Mouse (Mus musculus): ENCODE results near the gene Hoxc5. TPM values are rescaled to one million over a fixed set of nuclear protein-coding genes. Genes with fewer than 3 reads are reported as not detected.
A peak's percentile ranks its signal among the peaks of the same experiment; 100 is the strongest.

The Hoxc5 gene
- polyA plus RNA-seq (2015; fragmentation: Nextera tagmentation; extraction: Ambion mirVana), result 0.57 and 0.72 TPM in 2 replicates

DNA sequence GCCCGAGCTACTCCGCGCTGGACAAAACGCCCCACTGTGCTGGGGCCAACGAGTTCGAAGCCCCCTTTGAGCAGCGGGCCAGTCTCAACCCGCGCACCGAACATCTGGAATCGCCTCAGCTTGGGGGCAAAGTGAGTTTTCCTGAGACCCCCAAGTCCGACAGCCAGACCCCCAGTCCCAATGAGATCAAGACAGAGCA, at the start of gene Hoxc5:
Gene Hoxc5 (plus strand): TSS at position 132 of the 199 bp plus-strand sequence.
- Histone ChIP-seq H3K36me3 (no peaks in the 10 kb centered on the region), H3K9me3 (no peaks in the 10 kb centered on the region), H3K4me1 (0 out of 2 replicates have a peak, but pooled peaks cover 5% of the 10 kb centered on the region), H3K4me2 (peak within 1 kb of the TSS; percentile 12; the same call in 1 of the 2 replicates), H3K27me3 (peaks cover 99% of the 10 kb centered on the region), H3K4me3 (0 out of 2 replicates have a peak within 1 kb of the TSS, but pooled peaks have one; percentile 9), H3K9ac (no peak within 1 kb of the TSS), H3K27ac (no peak within 1 kb of the TSS)
- 5% methylated on average over 12 of the region's 12 CpGs for WGBS
- ATAC-seq (ENCODE audit: borderline replicate concordance, extremely low read depth, low FRiP score, low TSS enrichment), result no peak

DNA sequence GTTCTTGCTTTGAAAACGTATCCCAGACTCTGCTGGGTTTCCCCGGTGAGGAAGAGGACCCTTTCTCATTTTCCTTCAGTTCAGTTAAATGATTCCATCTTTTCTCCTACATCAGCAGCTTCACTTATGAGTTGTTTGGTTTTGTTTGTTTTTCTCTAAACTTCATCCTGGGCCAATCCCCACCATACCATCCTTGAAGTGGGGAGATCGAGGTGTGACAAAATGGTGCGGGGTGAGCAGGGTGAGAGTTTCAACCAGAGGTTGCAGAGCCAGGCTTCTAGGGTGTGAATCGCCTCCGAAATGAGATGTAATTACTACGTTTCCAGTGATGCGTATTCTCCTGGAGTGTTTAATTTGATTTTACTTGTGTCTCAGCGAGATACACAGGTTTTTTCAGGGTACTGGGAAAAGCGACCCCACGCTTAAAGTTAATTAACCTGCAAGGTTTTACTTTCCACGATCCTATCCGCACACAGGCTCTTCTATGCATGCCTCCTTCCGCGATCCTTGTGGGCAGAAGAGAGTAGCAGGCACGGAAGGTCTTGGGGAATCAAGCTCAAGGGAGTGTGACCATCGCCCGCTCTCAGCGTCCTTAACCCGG, 49.2 kb upstream of the Hoxc5 start:
- no peaks in the 10 kb centered on the region for H3K9me3 ChIP-seq
- H3K36me3 ChIP-seq, result no peaks in the 10 kb centered on the region
- WGBS, result under 1% methylated on average over 20 of the region's 20 CpGs
- no peak overlapping the region for H3K4me3 ChIP-seq
- ATAC-seq (ENCODE audit: borderline replicate concordance, extremely low read depth, low FRiP score, low TSS enrichment), result no peak
- no peak overlapping the region for H3K9ac ChIP-seq
- H3K27me3 ChIP-seq, result peaks cover 97% of the 10 kb centered on the region
- H3K4me2 ChIP-seq, result no peak overlapping the region
- H3K4me1 ChIP-seq, result peaks cover 4% of the 10 kb centered on the region; the same call in 1 of the 2 replicates
- no peak overlapping the region for H3K27ac ChIP-seq

GRCm38 (mm10) chr15:102918611-102919265, 48.5 kb upstream of the Hoxc5 start:
- no peaks in the 10 kb centered on the region for H3K9me3 ChIP-seq
- H3K27me3 ChIP-seq, result peaks cover 97% of the 10 kb centered on the region
- H3K9ac ChIP-seq, result no peak overlapping the region
- H3K27ac ChIP-seq, result no peak overlapping the region
- no peaks in the 10 kb centered on the region for H3K36me3 ChIP-seq
- H3K4me3 ChIP-seq, result no peak overlapping the region
- WGBS, result 3% methylated on average over 7 of the region's 7 CpGs
- no peak overlapping the region for H3K4me2 ChIP-seq
- H3K4me1 ChIP-seq, result peaks cover 4% of the 10 kb centered on the region; the same call in 1 of the 2 replicates
- ATAC-seq (ENCODE audit: borderline replicate concordance, extremely low read depth, low FRiP score, low TSS enrichment), result no peak

DNA sequence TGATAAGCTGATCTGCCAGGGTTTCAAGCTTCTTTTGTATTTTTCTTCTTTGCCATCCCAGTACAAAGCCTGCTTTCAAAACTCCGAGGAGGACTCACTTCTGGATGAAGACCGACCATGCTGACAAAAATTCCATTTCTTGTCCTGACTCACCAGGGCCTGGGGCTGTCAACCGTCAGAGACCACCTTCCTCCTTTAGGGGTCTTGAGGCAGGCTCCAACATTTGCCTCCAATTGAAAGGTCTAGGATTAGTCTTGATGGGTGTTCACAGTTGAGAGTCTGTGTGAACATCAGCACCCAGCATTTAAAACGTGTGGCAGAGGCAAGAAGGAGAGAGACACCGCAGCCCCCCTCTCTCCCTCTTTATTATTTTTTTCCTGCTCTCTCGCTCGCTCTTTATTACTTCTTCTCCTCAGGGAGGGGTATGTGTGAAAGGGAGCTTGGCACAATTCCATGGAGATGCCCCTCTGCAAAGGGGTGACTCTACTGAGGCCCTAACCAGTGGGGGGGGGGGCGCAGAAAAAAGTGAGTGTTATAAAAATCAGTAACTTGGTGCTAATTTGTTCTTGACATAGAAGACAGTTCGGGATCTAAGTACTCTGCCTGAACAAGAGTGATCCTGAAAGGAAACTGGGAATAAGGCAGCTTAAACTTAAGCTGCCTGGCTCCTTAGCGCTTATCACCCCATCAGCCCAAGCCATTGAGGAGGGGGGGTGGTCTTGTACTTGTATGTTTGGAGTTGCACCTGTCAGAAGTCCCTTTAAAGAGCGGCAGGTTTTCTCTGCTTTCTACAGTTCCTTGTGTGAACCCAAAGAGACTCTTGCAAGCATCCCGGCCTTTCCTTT, 47.7 kb upstream of the Hoxc5 start:
- H3K4me1 ChIP-seq, result peaks cover 4% of the 10 kb centered on the region; the same call in 1 of the 2 replicates
- no peaks in the 10 kb centered on the region for H3K36me3 ChIP-seq
- no peaks in the 10 kb centered on the region for H3K9me3 ChIP-seq
- peaks cover 99% of the 10 kb centered on the region for H3K27me3 ChIP-seq
- ATAC-seq (ENCODE audit: borderline replicate concordance, extremely low read depth, low FRiP score, low TSS enrichment), result no peak
- no peak overlapping the region for H3K27ac ChIP-seq
- no peak overlapping the region for H3K9ac ChIP-seq
- no peak overlapping the region for H3K4me3 ChIP-seq
- WGBS, result 6% methylated on average over 12 of the region's 12 CpGs
- no peak overlapping the region for H3K4me2 ChIP-seq

- 1% methylated on average over 20 of the region's 20 CpGs for WGBS
- peaks cover 99% of the 10 kb centered on the region for H3K27me3 ChIP-seq
- peaks cover 4% of the 10 kb centered on the region; the same call in 1 of the 2 replicates for H3K4me1 ChIP-seq
- no peak overlapping the region for H3K27ac ChIP-seq
- no peaks in the 10 kb centered on the region for H3K9me3 ChIP-seq
- H3K36me3 ChIP-seq, result no peaks in the 10 kb centered on the region
- H3K4me3 ChIP-seq, result peak overlapping the region; percentile 20
- H3K4me2 ChIP-seq, result peak overlapping the region; percentile 34
- H3K9ac ChIP-seq, result no peak overlapping the region
- ATAC-seq (ENCODE audit: borderline replicate concordance, extremely low read depth, low FRiP score, low TSS enrichment), result peak; percentile 82; the same call in 1 of the 2 replicates
These were observed 46.6 kb upstream of the Hoxc5 start for GRCm38 (mm10) chr15:102920619-102921018.

DNA sequence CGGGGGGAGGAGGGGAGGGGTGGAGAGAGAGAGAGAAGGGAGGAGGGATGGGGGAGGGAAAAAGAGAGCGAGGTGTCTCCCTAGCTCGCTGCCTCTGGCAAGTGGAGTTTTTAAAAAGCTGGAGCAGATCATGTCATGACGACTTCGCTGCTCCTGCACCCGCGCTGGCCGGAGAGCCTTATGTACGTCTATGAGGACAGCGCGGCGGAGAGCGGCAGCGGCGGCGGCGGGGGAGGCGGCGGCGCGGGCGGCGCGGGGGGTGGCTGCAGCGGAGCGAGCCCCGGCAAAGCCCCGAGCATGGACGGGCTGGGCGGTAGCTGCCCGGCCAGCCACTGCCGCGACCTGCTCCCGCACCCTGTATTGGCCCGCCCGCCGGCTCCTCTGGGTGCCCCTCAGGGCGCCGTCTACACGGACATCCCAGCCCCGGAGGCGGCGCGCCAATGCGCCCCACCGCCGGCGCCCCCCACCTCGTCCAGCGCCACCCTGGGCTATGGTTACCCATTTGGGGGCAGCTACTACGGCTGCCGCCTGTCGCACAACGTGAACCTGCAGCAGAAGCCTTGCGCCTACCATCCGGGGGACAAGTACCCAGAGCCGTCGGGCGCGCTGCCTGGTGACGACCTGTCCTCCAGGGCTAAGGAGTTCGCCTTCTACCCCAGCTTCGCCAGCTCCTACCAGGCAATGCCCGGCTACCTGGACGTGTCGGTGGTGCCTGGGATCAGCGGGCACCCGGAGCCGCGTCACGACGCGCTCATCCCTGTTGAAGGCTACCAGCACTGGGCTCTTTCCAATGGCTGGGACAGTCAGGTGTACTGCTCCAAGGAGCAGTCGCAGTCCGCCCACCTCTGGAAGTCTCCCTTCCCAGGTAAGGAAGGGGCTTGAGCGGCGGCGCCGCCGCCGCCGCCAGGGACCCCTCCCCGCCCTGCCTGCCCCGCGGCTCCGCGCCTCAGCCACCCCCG, 45.9 kb upstream of the Hoxc5 start, which contains the start of gene Hoxc13:
Gene Hoxc13 (plus strand): TSS at position 51 of the 959 bp plus-strand sequence.
- H3K4me1 ChIP-seq, result peaks cover 4% of the 10 kb centered on the region; the same call in 1 of the 2 replicates
- H3K36me3 ChIP-seq, result no peaks in the 10 kb centered on the region
- no peak within 1 kb of the TSS for H3K27ac ChIP-seq
- H3K27me3 ChIP-seq, result peaks cover 99% of the 10 kb centered on the region
- peak within 1 kb of the TSS; percentile 20 for H3K4me3 ChIP-seq
- 2% methylated on average over 68 of the region's 88 CpGs for WGBS
- no peak within 1 kb of the TSS for H3K9ac ChIP-seq
- H3K4me2 ChIP-seq, result peak within 1 kb of the TSS; percentile 34
- ATAC-seq (ENCODE audit: borderline replicate concordance, extremely low read depth, low FRiP score, low TSS enrichment), result peak; percentile 59; the same call in 1 of the 2 replicates
- no peaks in the 10 kb centered on the region for H3K9me3 ChIP-seq

GRCm38 (mm10) chr15:102922012-102922362, 45.3 kb upstream of the Hoxc5 start:
- peak; percentile 35; the same call in 1 of the 2 replicates for ATAC-seq (ENCODE audit: borderline replicate concordance, extremely low read depth, low FRiP score, low TSS enrichment)
- Histone ChIP-seq H3K4me3 (no peak overlapping the region), H3K4me1 (peaks cover 4% of the 10 kb centered on the region; the same call in 1 of the 2 replicates), H3K27me3 (peaks cover 99% of the 10 kb centered on the region), H3K36me3 (no peaks in the 10 kb centered on the region), H3K9me3 (no peaks in the 10 kb centered on the region), H3K27ac (no peak overlapping the region), H3K9ac (no peak overlapping the region), H3K4me2 (no peak overlapping the region)
- WGBS, result 2% methylated on average over 24 of the region's 24 CpGs

- Histone ChIP-seq H3K27ac (no peak overlapping the region), H3K4me1 (peaks cover 4% of the 10 kb centered on the region; the same call in 1 of the 2 replicates), H3K4me3 (no peak overlapping the region), H3K4me2 (no peak overlapping the region), H3K9ac (no peak overlapping the region), H3K36me3 (no peaks in the 10 kb centered on the region), H3K9me3 (no peaks in the 10 kb centered on the region), H3K27me3 (peaks cover 99% of the 10 kb centered on the region)
- ATAC-seq (ENCODE audit: borderline replicate concordance, extremely low read depth, low FRiP score, low TSS enrichment), result no peak
- 19% methylated on average over 6 of the region's 6 CpGs for WGBS
These were observed 44.4 kb upstream of the Hoxc5 start for GRCm38 (mm10) chr15:102922636-102923500.

- Histone ChIP-seq H3K36me3 (no peaks in the 10 kb centered on the region), H3K4me3 (no peak overlapping the region), H3K9ac (no peak overlapping the region), H3K27ac (no peak overlapping the region), H3K9me3 (no peaks in the 10 kb centered on the region), H3K4me1 (no peaks in the 10 kb centered on the region), H3K4me2 (no peak overlapping the region), H3K27me3 (peaks cover 99% of the 10 kb centered on the region)
- under 1% methylated on average over 39 of the region's 40 CpGs for WGBS
- no peak for ATAC-seq (ENCODE audit: borderline replicate concordance, extremely low read depth, low FRiP score, low TSS enrichment)
These were observed 40.1 kb upstream of the Hoxc5 start for GRCm38 (mm10) chr15:102927032-102927645.

DNA sequence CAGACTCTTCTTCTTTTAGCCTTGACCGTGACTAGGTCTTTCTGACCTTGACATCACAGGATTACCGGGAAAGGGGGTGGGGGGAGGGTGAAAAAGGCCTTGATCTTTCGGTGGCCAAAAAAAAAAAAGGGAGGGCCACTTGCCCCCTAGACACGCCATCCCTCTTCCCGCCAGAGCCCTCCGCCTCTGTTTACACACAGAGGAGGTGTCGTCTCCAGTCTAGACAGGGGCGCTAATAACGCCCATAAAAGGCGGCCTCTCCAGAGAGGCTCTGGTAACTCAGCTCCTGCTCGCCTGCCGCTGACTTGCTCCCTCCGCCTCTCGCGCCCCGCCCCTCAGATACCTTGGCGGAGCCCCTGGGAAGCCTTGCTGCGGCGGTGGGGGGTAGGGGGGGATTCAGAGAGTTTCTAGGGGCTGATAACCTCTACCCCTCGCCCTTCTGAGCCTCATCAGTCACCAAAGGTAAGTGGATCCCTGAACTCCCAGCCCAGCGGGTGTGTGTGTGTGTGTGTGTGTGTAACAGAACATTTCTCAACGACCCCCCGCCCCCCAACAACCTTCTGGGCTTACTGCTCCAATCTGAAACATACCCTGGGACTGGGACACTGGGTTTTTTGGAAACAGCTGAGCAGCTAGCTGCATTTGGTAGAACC, 35.4 kb upstream of the Hoxc5 start:
- peaks cover 100% of the 10 kb centered on the region for H3K27me3 ChIP-seq
- under 1% methylated on average over 23 of the region's 23 CpGs for WGBS
- no peak for ATAC-seq (ENCODE audit: borderline replicate concordance, extremely low read depth, low FRiP score, low TSS enrichment)
- no peaks in the 10 kb centered on the region for H3K36me3 ChIP-seq
- H3K9ac ChIP-seq, result no peak overlapping the region
- H3K27ac ChIP-seq, result no peak overlapping the region
- no peak overlapping the region for H3K4me2 ChIP-seq
- H3K4me3 ChIP-seq, result no peak overlapping the region
- peaks cover 2% of the 10 kb centered on the region; the same call in 1 of the 2 replicates for H3K4me1 ChIP-seq
- H3K9me3 ChIP-seq, result no peaks in the 10 kb centered on the region
